Mouse (Mus musculus) erythroblast, embryonic 14.5 days (primary cell): Measurements from ENCODE around the gene Nrip1.

Source experiments
- GATA1 ChIP-seq: IDR thresholded peaks from 2 replicates; pipeline ENCODE4 v1.6.1; 2012; ENCODE audit warnings: low read length, inconsistent platforms, mixed read lengths
- TAL1 ChIP-seq: IDR thresholded peaks from 3 replicates; pipeline ENCODE4 v1.6.1; 2012; ENCODE audit warnings: low read length, inconsistent platforms, mixed read lengths

- TF ChIP-seq TAL1: no peak
- TF ChIP-seq GATA1: no peak
Observed at GRCm38 (mm10) chr16:76406897-76407296, 33.3 kb upstream of the Nrip1 start.
